Mouse (Mus musculus) hindbrain, embryonic 13.5 days (tissue): ENCODE measurements around the gene Chst3. TPM values are rescaled to one million over a fixed set of nuclear protein-coding genes. Genes with fewer than 3 reads are reported as not detected.

Experiments used
- ATAC-seq: fragments of 200-750 bp; cut with Nextera tagmentation; 2 replicates; pipeline ENCODE4 v1.8.0; 2017; ENCODE audit warnings: moderate TSS enrichment; ENCODE audit not compliant: low FRiP score
- H3K27ac ChIP-seq: fragments of 300-500 bp; sonication (generic); 2 replicates; pipeline ENCODE4 v1.5.1; 2015; ENCODE audit warnings: inconsistent platforms, mild to moderate bottlenecking, moderate library complexity
- H3K27me3 ChIP-seq: fragments of 300-500 bp; sonication (generic); 2 replicates; pipeline ENCODE4 v1.6.1; 2015; ENCODE audit warnings: mild to moderate bottlenecking, inconsistent platforms
- H3K36me3 ChIP-seq: fragments of 300-500 bp; sonication (generic); 2 replicates; pipeline ENCODE4 v1.6.1; 2015; ENCODE audit warnings: mild to moderate bottlenecking, inconsistent platforms
- H3K4me1 ChIP-seq: fragments of 300-500 bp; sonication (generic); replicated peaks from 2 replicates; pipeline ENCODE4 v1.6.1; 2015; ENCODE audit warnings: inconsistent platforms
- H3K4me2 ChIP-seq: fragments of 300-500 bp; sonication (generic); 2 replicates; pipeline ENCODE4 v1.6.1; 2015; ENCODE audit warnings: inconsistent platforms, mild to moderate bottlenecking, moderate library complexity
- H3K4me3 ChIP-seq: fragments of 300-500 bp; sonication (generic); 2 replicates; pipeline ENCODE4 v1.5.1; 2015; ENCODE audit warnings: mild to moderate bottlenecking, inconsistent platforms
- H3K9ac ChIP-seq: fragments of 300-500 bp; sonication (generic); 2 replicates; pipeline ENCODE4 v1.6.1; 2015; ENCODE audit warnings: mild to moderate bottlenecking, inconsistent platforms
- H3K9me3 ChIP-seq: fragments of 300-500 bp; sonication (generic); 2 replicates; pipeline ENCODE4 v1.6.1; 2016; ENCODE audit warnings: inconsistent platforms
- WGBS: fragments of 180-500 bp; shearing (Covaris S2); methylation state at CpG from one replicate; pipeline ENCODE4 v1.1.7; 2015; 5-methylcytosine and 5-hydroxymethylcytosine counted together
- microRNA-seq: library from miRNA; unstranded; fragments of <30 nt; microRNA quantifications from one replicate; pipeline ENCODE4, GENCODE M21; 2016
- polyA plus RNA-seq: library from polyadenylated mRNA; unstranded; fragments of >200 nt; fragmentation: Nextera tagmentation; extraction: Ambion mirVana; gene quantifications from 2 replicates; pipeline ENCODE4 v1.2.1, GENCODE M21; 2015

The Chst3 gene
- polyA plus RNA-seq, 1 experiment from 2014 or later = 1.8 TPM

DNA sequence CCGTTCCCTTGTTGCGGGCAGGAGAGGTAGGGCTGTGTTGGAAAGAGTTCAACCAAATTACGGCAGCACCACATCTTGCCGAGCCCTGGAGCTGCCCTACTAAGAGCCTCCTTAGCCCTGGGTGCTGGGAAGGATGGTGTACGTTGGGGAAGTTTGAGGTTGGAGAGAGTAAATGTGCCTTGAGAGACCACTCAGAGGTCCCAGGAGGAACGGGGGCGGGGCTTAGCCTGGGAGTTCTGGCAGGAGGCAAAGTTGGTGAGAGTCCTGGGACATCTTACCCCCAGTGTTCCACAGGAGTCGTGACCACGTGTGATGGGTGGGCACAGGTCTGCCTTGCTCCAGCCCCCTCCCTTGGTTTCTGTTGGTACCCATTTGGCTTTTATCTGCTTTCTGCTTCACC is 84.9 kb downstream of the Chst3 start:
- Histone ChIP-seq H3K27ac (no peak overlapping the region), H3K4me1 (no peaks in the 10 kb centered on the region), H3K36me3 (peaks cover 34% of the 10 kb centered on the region), H3K9me3 (no peaks in the 10 kb centered on the region), H3K9ac (no peak overlapping the region), H3K4me2 (no peak overlapping the region), H3K4me3 (no peak overlapping the region), H3K27me3 (no peaks in the 10 kb centered on the region)
- ATAC-seq = no peak
- WGBS = 59% methylated on average over 9 of the region's 9 CpGs

DNA sequence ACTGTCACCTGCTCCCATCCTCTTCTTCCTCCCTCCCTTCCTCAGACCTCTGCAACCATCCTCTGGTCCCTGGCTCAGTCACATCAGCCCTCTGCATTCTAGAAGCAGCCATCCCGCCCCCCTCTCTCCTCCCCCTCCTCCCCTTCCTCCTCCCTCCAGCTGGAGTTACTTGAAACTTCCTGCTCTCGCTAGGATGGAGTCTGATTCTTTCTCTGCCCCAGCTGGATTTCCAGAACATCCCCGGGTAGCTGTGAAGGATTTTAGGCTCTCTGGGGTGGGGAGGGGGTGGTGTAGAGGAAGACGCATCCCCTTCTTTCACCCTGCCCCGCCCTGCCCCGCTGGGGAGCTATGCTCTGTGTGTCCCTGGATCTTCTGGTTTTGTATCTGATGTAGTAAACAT is 85.6 kb downstream of the Chst3 start:
- H3K36me3 ChIP-seq = peaks cover 39% of the 10 kb centered on the region
- H3K9me3 ChIP-seq = no peaks in the 10 kb centered on the region
- no peak overlapping the region for H3K27ac ChIP-seq
- H3K4me3 ChIP-seq = no peak overlapping the region
- no peak overlapping the region for H3K9ac ChIP-seq
- no peak overlapping the region for H3K4me2 ChIP-seq
- 36% methylated on average over 6 of the region's 6 CpGs for WGBS
- no peaks in the 10 kb centered on the region for H3K27me3 ChIP-seq
- no peak for ATAC-seq
- no peaks in the 10 kb centered on the region for H3K4me1 ChIP-seq

Small RNAs within 50 kb of the gene (microRNA-seq; reads per million reads assigned to microRNA genes)
- not detected for gene Gm22117

Other genes with a start within 250 kb of the Chst3 start
- 47.1 and 47.5 TPM in 2 replicates for gene Ascc1, start 216.5 kb downstream of the Chst3 start, polyA plus RNA-seq
- gene Anapc16, start 216.1 kb downstream of the Chst3 start, polyA plus RNA-seq = 127 and 134 TPM in 2 replicates
- gene Spock2, start 113.0 kb downstream of the Chst3 start, polyA plus RNA-seq = 67.9 and 76.3 TPM in 2 replicates
- gene Psap, start 58.4 kb upstream of the Chst3 start, polyA plus RNA-seq = 152 and 153 TPM in 2 replicates
- gene Vsir, start 127.6 kb upstream of the Chst3 start, polyA plus RNA-seq = 2.2 and 2.3 TPM in 2 replicates
- 9.3 and 13.2 TPM in 2 replicates for gene Gm17455, start 180.5 kb upstream of the Chst3 start, polyA plus RNA-seq